Mouse (Mus musculus) ES-E14 (cell line): ENCODE results near the gene Adora2b.

Experiments
- CHD2 ChIP-seq: IDR thresholded peaks from 2 replicates; pipeline ENCODE4 v1.6.1; 2014; ENCODE audit warnings: mild to moderate bottlenecking, low read depth, low read length, inconsistent platforms
- ZNF384 ChIP-seq: IDR thresholded peaks from 2 replicates; pipeline ENCODE4 v1.6.1; 2012; ENCODE audit warnings: low read depth, low read length, inconsistent platforms

GRCm38 (mm10) chr11:62270851-62271250 lies 22.1 kb downstream of the Adora2b start:
- no peak for TF ChIP-seq CHD2
- TF ChIP-seq ZNF384 = no peak
